Comparison of ENCODE assay signal across 32 mouse cellular contexts in the genomic region with DNA sequence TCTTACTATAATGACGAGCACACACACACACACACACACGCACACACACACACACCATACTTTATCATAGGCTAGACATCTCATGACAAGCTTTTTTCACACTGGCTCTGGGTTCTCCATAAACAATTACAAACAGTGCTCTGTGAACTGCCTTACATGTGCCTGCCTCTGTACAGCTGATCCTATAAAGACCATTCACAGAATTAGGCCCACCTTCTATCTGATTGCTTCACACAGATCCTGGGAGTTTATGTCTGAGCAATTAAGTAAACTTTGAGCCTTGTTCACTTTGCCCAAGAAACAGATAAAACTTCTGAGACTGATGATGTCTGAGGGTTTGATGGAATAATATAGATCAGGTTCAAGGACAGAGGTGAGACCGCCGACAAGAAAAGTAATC. TPM values are rescaled to one million over a fixed set of nuclear protein-coding genes. Genes with fewer than 3 reads are reported as not detected.
"Had no signal": no experiment of that assay in that cellular context is flagged by ENCODE, and none has a peak within 500 bp of the region (broad histone marks: within the 10 kb centered on the region; RNA-seq: fewer than 3 reads in every experiment).

No protein-coding gene starts in this region.

- H3K36me3 ChIP-seq: embryonic facial prominence, embryonic 10.5 days; embryonic facial prominence, embryonic 12.5 days; embryonic facial prominence, embryonic 13.5 days; embryonic facial prominence, embryonic 15.5 days; forebrain, embryonic 10.5 days; forebrain, embryonic 12.5 days; forebrain, embryonic 15.5 days had no signal

- H3K27ac ChIP-seq: embryonic facial prominence, embryonic 10.5 days; embryonic facial prominence, embryonic 12.5 days; embryonic facial prominence, embryonic 13.5 days; embryonic facial prominence, embryonic 15.5 days; forebrain, embryonic 10.5 days; forebrain, embryonic 12.5 days; forebrain, embryonic 13.5 days; forebrain, embryonic 15.5 days; gastrocnemius, adult 2 months; heart, adult 2 months had no signal

- ATAC-seq: forebrain, embryonic 13.5 days; forebrain, embryonic 14.5 days; forebrain, embryonic 15.5 days; forebrain, embryonic 16.5 days; forebrain, postnatal 0 days had no signal

- DNase-seq: cerebellum, adult 2 months; cerebellum, adult 8-10 months; cerebellum, adult 9-10 months; cerebellum, adult 9-11 months; cerebellum, postnatal 10 days; cerebellum, postnatal 14 days; cerebellum, postnatal 25 days; cerebellum, postnatal 36 days; embryo, embryonic 11 days; forebrain, postnatal 0 days; gastrocnemius, adult 2 months; gastrocnemius, postnatal 10 days; gastrocnemius, postnatal 14 days; gastrocnemius, postnatal 25 days; gastrocnemius, postnatal 36 days; heart, adult 11 months; heart, adult 2 months had no signal

- H3K4me2 ChIP-seq: embryonic facial prominence, embryonic 12.5 days; embryonic facial prominence, embryonic 13.5 days; embryonic facial prominence, embryonic 15.5 days; forebrain, embryonic 12.5 days; forebrain, embryonic 13.5 days; forebrain, embryonic 15.5 days had no signal

- H3K9me3 ChIP-seq: embryonic facial prominence, embryonic 12.5 days; embryonic facial prominence, embryonic 13.5 days; embryonic facial prominence, embryonic 15.5 days; forebrain, embryonic 10.5 days; forebrain, embryonic 12.5 days; forebrain, embryonic 13.5 days; forebrain, embryonic 15.5 days had no signal

- H3K9ac ChIP-seq: embryonic facial prominence, embryonic 12.5 days; embryonic facial prominence, embryonic 13.5 days; embryonic facial prominence, embryonic 15.5 days; forebrain, embryonic 12.5 days; forebrain, embryonic 13.5 days; forebrain, embryonic 15.5 days; forebrain, postnatal 0 days had no signal

- H3K27me3 ChIP-seq: embryonic facial prominence, embryonic 12.5 days; embryonic facial prominence, embryonic 13.5 days; embryonic facial prominence, embryonic 15.5 days; forebrain, embryonic 12.5 days; forebrain, embryonic 13.5 days; forebrain, embryonic 15.5 days had no signal

- H3K4me1 ChIP-seq: embryonic facial prominence, embryonic 10.5 days; embryonic facial prominence, embryonic 12.5 days; embryonic facial prominence, embryonic 13.5 days; embryonic facial prominence, embryonic 15.5 days; forebrain, embryonic 10.5 days; forebrain, embryonic 12.5 days; forebrain, embryonic 13.5 days; forebrain, embryonic 15.5 days had no signal

- H3K4me3 ChIP-seq: embryonic facial prominence, embryonic 10.5 days; embryonic facial prominence, embryonic 12.5 days; embryonic facial prominence, embryonic 13.5 days; embryonic facial prominence, embryonic 15.5 days; erythroblast, embryonic 14.5 days; forebrain, embryonic 10.5 days; forebrain, embryonic 12.5 days; forebrain, embryonic 13.5 days; forebrain, embryonic 15.5 days; gastrocnemius, adult 2 months; heart, adult 2 months had no signal

RNA-seq across cellular contexts. Expression of gene Ccdc180, which starts 21.8 kb away (rescaled TPM):
- total RNA-seq: gastrocnemius, adult 18-20 months; gastrocnemius, adult 2 months; gastrocnemius, adult 8-10 months; gastrocnemius, postnatal 10 days; gastrocnemius, postnatal 25 days; gastrocnemius, postnatal 36 days; gastrocnemius, postnatal 4 days; heart, adult 2 months had no signal
- polyA plus RNA-seq: embryonic facial prominence, embryonic 11.5 days; embryonic facial prominence, embryonic 12.5 days; embryonic facial prominence, embryonic 13.5 days; erythroblast, embryonic 14.5 days had no signal

RNA-seq across cellular contexts. Expression of gene Tdrd7, which starts 53.3 kb away (rescaled TPM):
- polyA plus RNA-seq: erythroblast, embryonic 14.5 days had no signal
